Mouse (Mus musculus) 3134 (cell line): Measurements from ENCODE around the gene Spata6.

Experiments used
- DNase-seq: peaks from one replicate; pipeline ENCODE4 v3.0.0-alpha.2; 2011; ENCODE audit warnings: low spot score; ENCODE audit not compliant: insufficient read length; ENCODE audit errors: extremely low read depth

The Spata6 gene

DNA sequence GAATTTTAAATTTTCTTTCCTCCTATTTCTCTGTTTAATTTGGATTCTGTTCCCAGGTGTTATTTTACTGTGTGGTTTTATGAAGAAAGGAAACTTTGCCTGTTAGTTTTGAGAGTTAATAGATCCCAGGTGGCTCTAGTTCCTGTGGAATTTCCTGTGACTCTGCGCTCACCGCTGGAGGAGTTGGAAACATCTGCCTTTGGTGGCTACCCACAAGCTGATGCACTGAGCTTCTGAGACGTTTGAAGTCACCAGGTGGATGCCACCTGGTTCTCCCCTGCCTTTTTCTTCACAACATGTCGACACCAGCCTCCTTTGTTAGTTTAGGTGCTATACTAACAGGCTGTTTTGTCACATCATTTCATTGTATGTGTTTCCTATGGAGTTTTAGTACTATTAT lies 97.7 kb downstream of the Spata6 start:
- DNase-seq: no peak

DNA sequence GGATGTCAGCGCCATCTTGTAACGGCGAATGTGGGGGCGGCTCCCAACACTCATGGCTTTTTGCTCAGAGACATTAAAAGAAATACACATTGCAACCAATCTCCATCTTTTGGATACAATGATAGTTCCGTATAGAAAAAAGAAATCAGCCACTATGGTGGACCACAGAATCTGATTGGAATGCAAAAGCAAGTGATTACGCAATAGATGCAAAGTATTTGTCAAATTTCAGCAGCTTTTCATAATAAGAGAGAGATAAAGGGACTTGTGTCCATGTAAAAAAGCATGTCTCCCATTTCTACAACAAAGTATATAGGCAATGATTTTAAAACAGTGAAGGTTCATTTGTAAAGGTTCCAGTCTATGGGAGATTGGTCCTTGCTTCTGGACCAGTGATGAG lies 119.1 kb downstream of the Spata6 start:
- DNase-seq: no peak

DNA sequence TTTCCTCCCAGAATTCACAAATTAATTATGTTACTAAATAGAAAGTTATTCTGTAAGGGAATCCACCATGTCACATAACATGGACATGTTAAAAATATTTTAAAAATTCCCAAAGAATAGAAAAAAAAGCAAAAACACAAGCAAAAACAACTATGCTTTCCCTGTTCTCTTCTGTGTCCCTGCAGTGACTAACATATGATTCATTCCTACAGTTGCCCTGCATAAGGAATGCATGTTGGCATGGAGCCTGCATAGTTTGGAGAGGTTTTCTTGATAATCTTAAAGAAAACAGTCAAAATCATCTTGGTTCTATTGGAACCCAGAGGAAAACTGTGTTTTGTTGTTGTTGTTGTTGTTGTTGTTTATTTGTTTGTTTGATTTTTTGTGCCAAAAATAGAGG lies 132.8 kb downstream of the Spata6 start:
- peak; percentile 35 for DNase-seq

DNA sequence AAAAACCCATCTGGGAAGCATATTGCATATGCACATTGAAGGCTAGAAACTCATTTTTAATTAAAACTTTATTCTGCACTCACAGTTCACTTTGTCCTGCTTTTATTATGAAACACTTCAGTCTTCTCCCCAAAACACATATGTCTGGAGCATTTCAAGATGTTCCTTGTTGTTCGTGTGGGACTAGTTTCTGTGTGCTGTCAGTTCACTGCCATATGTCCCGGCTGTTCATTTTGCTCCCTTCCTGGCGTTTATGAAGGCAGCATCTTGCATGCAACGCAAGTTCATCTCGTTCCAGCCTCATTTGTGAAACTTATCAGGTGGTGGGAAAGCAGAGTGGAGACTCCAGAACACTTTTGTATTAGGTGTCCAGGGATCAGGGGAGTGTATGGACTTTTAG lies 146.9 kb downstream of the Spata6 start:
- no peak for DNase-seq

DNA sequence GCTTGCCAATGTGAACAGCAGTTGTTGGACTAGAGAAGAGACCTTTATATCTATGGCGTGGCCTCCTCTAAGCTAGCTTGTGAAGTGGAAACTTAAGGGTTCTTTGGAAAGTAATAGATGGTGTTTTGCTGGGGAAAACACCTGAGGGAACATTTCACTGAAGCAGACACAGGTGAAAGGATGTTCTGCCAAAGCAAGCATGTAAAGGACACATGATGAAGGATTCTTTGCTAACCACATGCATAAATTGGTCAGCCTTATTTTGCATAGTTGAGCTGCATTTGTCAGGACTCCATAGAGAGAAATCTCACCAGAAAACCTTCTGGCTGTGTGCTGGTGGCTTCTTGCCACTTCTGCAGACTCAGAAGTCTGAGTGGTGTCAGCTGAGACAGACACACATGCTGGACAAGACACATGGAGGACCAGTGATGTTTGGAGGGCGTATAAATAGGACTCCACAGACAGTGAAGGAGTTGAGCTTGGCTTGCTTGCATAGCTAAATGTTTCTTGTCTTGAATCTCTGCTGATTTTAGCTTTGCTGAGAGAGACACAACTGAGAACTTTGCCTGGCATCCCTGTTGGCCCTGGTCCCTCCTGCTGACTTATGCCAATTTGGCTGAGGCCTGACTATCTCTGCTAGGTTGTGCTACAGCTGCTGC lies 148.1 kb downstream of the Spata6 start:
- no peak for DNase-seq
